Mouse (Mus musculus) hindbrain, embryonic 12.5 days (tissue): ENCODE measurements around the gene Trpv2. TPM values are rescaled to one million over a fixed set of nuclear protein-coding genes. Genes with fewer than 3 reads are reported as not detected.
"Not testable (repeated sequence)": the region's sequence is repeated elsewhere in the genome, so short reads cannot be mapped to it uniquely, and the experiment has no call there.

Source experiments
- ATAC-seq: fragments of 200-750 bp; cut with Nextera tagmentation; 2 replicates; pipeline ENCODE4 v1.8.0; 2017; ENCODE audit warnings: moderate TSS enrichment; ENCODE audit not compliant: low FRiP score
- H3K27ac ChIP-seq: fragments of 300-500 bp; sonication (generic); 2 replicates; pipeline ENCODE4 v1.5.1; 2016; ENCODE audit warnings: mild to moderate bottlenecking
- H3K27me3 ChIP-seq: fragments of 300-500 bp; sonication (generic); 2 replicates; pipeline ENCODE4 v1.6.1; 2016; ENCODE audit warnings: mild to moderate bottlenecking
- H3K36me3 ChIP-seq: fragments of 300-500 bp; sonication (generic); 2 replicates; pipeline ENCODE4 v1.6.1; 2016; ENCODE audit warnings: mild to moderate bottlenecking
- H3K4me1 ChIP-seq: fragments of 300-500 bp; sonication (generic); 2 replicates; pipeline ENCODE4 v1.6.1; 2016
- H3K4me2 ChIP-seq: fragments of 300-500 bp; sonication (generic); replicated peaks from 2 replicates; pipeline ENCODE4 v1.6.1; 2016; ENCODE audit warnings: mild to moderate bottlenecking
- H3K4me3 ChIP-seq: fragments of 300-500 bp; sonication (generic); 2 replicates; pipeline ENCODE4 v1.5.1; 2016; ENCODE audit warnings: mild to moderate bottlenecking
- H3K9ac ChIP-seq: fragments of 300-500 bp; sonication (generic); 2 replicates; pipeline ENCODE4 v1.6.1; 2016; ENCODE audit warnings: mild to moderate bottlenecking, moderate library complexity
- H3K9me3 ChIP-seq: fragments of 300-500 bp; sonication (generic); replicated peaks from 2 replicates; pipeline ENCODE4 v1.6.1; 2016; ENCODE audit warnings: mild to moderate bottlenecking
- WGBS: fragments of 180-500 bp; shearing (Covaris S2); methylation state at CpG from one replicate; pipeline ENCODE4 v1.1.7; 2016; 5-methylcytosine and 5-hydroxymethylcytosine counted together
- polyA plus RNA-seq: library from polyadenylated mRNA; unstranded; fragments of >200 nt; fragmentation: Nextera tagmentation; extraction: Ambion mirVana; gene quantifications from 2 replicates; pipeline ENCODE4 v1.2.1, GENCODE M21; 2016

Trpv2 gene
- polyA plus RNA-seq, 1 experiment from 2014 or later = 10.8 TPM

- H3K4me3 ChIP-seq = peak within 1 kb of the TSS; percentile 69
- H3K27ac ChIP-seq = peak within 1 kb of the TSS; percentile 85
- H3K4me2 ChIP-seq = peak within 1 kb of the TSS; percentile 88
- ATAC-seq = peak; percentile 90
- H3K4me1 ChIP-seq = peaks cover 42% of the 10 kb centered on the region
- H3K9ac ChIP-seq = peak within 1 kb of the TSS; percentile 75
- H3K36me3 ChIP-seq = no peaks in the 10 kb centered on the region
- H3K27me3 ChIP-seq = no peaks in the 10 kb centered on the region
- H3K9me3 ChIP-seq = no peaks in the 10 kb centered on the region
- 2% methylated on average over 32 of the region's 53 CpGs for WGBS
These were observed 74.5 kb downstream of the Trpv2 start, which contains the start of gene Mmgt2 for GRCm38 (mm10) chr11:62648591-62649391. Mmgt2 (plus strand) TSS chr11:62648664.

GRCm38 (mm10) chr11:62649803-62650202, 75.5 kb downstream of the Trpv2 start:
- not testable (repeated sequence) for H3K9ac ChIP-seq, H3K27me3 ChIP-seq, H3K36me3 ChIP-seq, ATAC-seq, H3K9me3 ChIP-seq, H3K27ac ChIP-seq, H3K4me3 ChIP-seq
- WGBS = 86% methylated on average over 4 of the region's 4 CpGs
- Histone ChIP-seq H3K4me2 (peak overlapping the region; percentile 88), H3K4me1 (peaks cover 42% of the 10 kb centered on the region)

Other genes with a start within 250 kb of the Trpv2 start
- 10.5 and 10.7 TPM in 2 replicates for gene Pigl, start 116.0 kb upstream of the Trpv2 start, polyA plus RNA-seq
- 200 and 201 TPM in 2 replicates for gene Ncor1, start 115.9 kb upstream of the Trpv2 start, polyA plus RNA-seq
- gene Cenpv, start 35.2 kb upstream of the Trpv2 start, polyA plus RNA-seq = 47.2 and 51.6 TPM in 2 replicates
- gene Ubb, start 23.3 kb upstream of the Trpv2 start, polyA plus RNA-seq = 3,674 and 3,736 TPM in 2 replicates
- 18.0 and 19.1 TPM in 2 replicates for gene Lrrc75a, start 74.0 kb downstream of the Trpv2 start, polyA plus RNA-seq
- 34.5 and 38.7 TPM in 2 replicates for gene Mmgt2, start 74.2 kb downstream of the Trpv2 start, polyA plus RNA-seq
- gene Zfp287, start 157.4 kb downstream of the Trpv2 start, polyA plus RNA-seq = 20.8 and 21.1 TPM in 2 replicates
- gene Gm10428, start 178.6 kb downstream of the Trpv2 start, polyA plus RNA-seq = not detected in 2 replicates
- 31.2 and 31.9 TPM in 2 replicates for gene Zfp286, start 215.0 kb downstream of the Trpv2 start, polyA plus RNA-seq
- 8.0 and 9.4 TPM in 2 replicates for gene Trim16, start 245.7 kb downstream of the Trpv2 start, polyA plus RNA-seq